Mouse (Mus musculus) stomach, postnatal 0 days (tissue): Measurements from ENCODE around the gene Gm21488. TPM values are rescaled to one million over a fixed set of nuclear protein-coding genes. Genes with fewer than 3 reads are reported as not detected.
"Not testable (repeated sequence)": the region's sequence is repeated elsewhere in the genome, so short reads cannot be mapped to it uniquely, and the experiment has no call there.

Experiments
- ATAC-seq: fragments of 200-750 bp; cut with Nextera tagmentation; 2 replicates; pipeline ENCODE4 v1.8.0; 2017; ENCODE audit not compliant: low FRiP score, low TSS enrichment
- DNase-seq: peaks from one replicate; pipeline ENCODE4 v3.0.0-alpha.2; 2016; ENCODE audit warnings: low spot score
- H3K27ac ChIP-seq: fragments of 300-500 bp; sonication (generic); replicated peaks from 2 replicates; pipeline ENCODE4 v1.5.1; 2014; ENCODE audit warnings: mild to moderate bottlenecking, control low read depth
- H3K27me3 ChIP-seq: fragments of 300-500 bp; sonication (generic); 2 replicates; pipeline ENCODE4 v1.6.1; 2014; ENCODE audit warnings: low read length; ENCODE audit not compliant: control insufficient read depth, insufficient read depth
- H3K36me3 ChIP-seq: fragments of 300-500 bp; sonication (generic); 2 replicates; pipeline ENCODE4 v1.6.1; 2014; ENCODE audit warnings: low read length, mixed read lengths; ENCODE audit not compliant: control insufficient read depth, insufficient read depth
- H3K4me1 ChIP-seq: fragments of 300-500 bp; sonication (generic); replicated peaks from 2 replicates; pipeline ENCODE4 v1.6.1; 2014; ENCODE audit warnings: antibody characterized with exemption; ENCODE audit not compliant: control insufficient read depth, insufficient read depth
- H3K4me2 ChIP-seq: fragments of 300-500 bp; sonication (generic); replicated peaks from 2 replicates; pipeline ENCODE4 v1.6.1; 2014; ENCODE audit warnings: low read depth, mild to moderate bottlenecking, control low read depth, moderate library complexity
- H3K4me3 ChIP-seq: fragments of 300-500 bp; sonication (generic); 2 replicates; pipeline ENCODE4 v1.5.1; 2014; ENCODE audit warnings: low read depth, low read length, control low read depth
- H3K9ac ChIP-seq: fragments of 300-500 bp; sonication (generic); 2 replicates; pipeline ENCODE4 v1.6.1; 2014; ENCODE audit warnings: mild to moderate bottlenecking, low read length, control low read depth, mixed read lengths
- H3K9me3 ChIP-seq: fragments of 300-500 bp; sonication (generic); 2 replicates; pipeline ENCODE4 v1.6.1; 2016; ENCODE audit warnings: low read length; ENCODE audit not compliant: control insufficient read depth
- WGBS: fragments of 180-500 bp; shearing (Covaris S2); extraction: QIAGEN DNeasy Blood & Tissue Kit; methylation state at CpG from one replicate; pipeline ENCODE4 v1.1.7; 2014; 5-methylcytosine and 5-hydroxymethylcytosine counted together
- polyA plus RNA-seq: library from polyadenylated mRNA; unstranded; fragments of >200 nt; fragmentation: Nextera tagmentation; extraction: Ambion mirVana; gene quantifications from 2 replicates; pipeline ENCODE4 v1.2.1, GENCODE M21; 2015

Gene Gm21488
- polyA plus RNA-seq = not detected in 2 replicates

- H3K36me3 ChIP-seq, H3K4me3 ChIP-seq, ATAC-seq, H3K27me3 ChIP-seq, H3K4me1 ChIP-seq, H3K4me2 ChIP-seq, H3K9me3 ChIP-seq, H3K27ac ChIP-seq, DNase-seq, H3K9ac ChIP-seq: not testable (repeated sequence)
- WGBS = no CpG with 5 or more reads among the region's 5 CpGs
These were observed at the start of gene Gm21488 for GRCm38 (mm10) chrY:27521820-27522219. TSS of gene Gm21488 (minus strand) at chrY:27521920.
